Mouse (Mus musculus): Measurements from ENCODE around the gene Cpne5. TPM values are rescaled to one million over a fixed set of nuclear protein-coding genes. Genes with fewer than 3 reads are reported as not detected.
A peak's percentile ranks its signal among the peaks of the same experiment; 100 is the strongest.
"Not testable (repeated sequence)": the region's sequence is repeated elsewhere in the genome, so short reads cannot be mapped to it uniquely, and the experiment has no call there.

The Cpne5 gene
- total RNA-seq (2021), result under 1 TPM; 0.17 to 0.76 TPM
- long read RNA-seq, experiment 1, partial matches to known transcripts, result 1 of 1 reads
- long read RNA-seq, experiment 1, other reads (novel, unspliced or antisense), result 0 of 1 reads
- long read RNA-seq, experiment 2, result 0 reads

DNA sequence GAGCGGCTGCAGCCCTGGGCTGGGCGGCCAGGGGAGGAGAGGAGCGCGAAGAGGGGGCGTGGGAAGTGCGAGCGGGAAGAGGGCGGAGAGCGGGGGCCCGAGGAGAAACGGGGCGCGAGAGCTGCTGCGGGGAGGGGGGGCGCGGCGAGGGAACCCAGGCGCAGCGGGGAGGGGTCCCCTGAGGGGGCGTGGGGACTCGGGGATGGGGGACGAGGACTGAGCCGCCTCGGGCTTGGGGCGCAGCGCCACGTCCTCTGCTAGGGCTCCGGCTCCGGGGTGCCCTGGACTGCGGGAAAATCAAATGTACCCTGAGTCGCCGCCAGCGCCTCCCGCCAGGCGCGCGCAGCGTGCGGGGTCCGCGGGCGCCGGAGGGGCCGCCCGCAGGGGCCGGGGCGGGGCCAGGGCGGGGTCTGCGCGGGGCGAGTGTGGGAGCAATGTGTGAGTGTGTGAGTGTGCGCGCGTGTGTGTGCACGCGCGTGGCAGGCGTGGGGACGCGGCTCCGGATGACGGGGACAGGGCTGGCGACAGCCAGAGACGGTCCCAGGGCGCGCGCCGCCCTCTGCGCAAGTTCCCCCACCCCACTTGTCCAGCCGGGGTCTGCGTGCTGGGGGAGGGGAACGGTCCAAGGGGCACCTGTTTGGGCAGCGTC is at the start of gene Cpne5:
TSS of gene Cpne5 (minus strand) at position 396 of the 649 bp plus-strand sequence.
- DNase-seq, result no peak

DNA sequence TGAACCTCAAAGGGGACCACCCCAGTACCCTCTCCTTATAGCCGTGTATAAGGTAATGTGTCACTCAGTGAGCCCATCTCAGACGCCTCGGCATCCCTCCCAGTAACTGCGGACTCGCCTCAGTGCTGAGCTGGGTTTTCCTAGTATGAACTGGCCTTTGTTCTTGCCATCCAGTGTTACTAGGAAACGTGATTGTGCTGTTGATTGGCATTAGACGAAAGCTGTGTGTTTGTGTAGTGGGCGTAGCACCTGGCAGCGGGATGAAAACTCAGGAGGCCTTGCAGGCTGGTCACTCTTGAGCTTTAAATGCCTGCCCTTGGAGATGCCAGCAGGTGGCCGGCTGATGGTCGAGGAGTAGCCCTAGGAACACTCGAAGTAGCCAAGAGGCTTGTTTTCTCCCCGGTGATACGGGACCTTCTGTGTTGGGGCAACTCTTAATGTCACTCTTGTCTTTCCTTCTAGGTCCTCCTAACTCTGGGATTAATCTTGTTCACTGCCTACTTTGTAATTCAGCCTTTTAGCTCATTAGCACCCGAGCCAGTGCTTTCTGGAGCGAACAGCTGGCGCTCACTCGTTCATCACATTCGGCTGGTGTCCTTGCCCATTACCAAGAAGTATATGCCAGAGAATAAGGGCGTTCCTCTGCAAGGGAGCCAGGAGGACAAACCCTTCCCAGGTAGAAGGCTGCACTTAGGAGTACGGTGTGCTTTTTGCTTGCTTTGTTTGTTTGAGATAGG is 44.4 kb upstream of the Cpne5 start:
- DNase-seq, result no peak

DNA sequence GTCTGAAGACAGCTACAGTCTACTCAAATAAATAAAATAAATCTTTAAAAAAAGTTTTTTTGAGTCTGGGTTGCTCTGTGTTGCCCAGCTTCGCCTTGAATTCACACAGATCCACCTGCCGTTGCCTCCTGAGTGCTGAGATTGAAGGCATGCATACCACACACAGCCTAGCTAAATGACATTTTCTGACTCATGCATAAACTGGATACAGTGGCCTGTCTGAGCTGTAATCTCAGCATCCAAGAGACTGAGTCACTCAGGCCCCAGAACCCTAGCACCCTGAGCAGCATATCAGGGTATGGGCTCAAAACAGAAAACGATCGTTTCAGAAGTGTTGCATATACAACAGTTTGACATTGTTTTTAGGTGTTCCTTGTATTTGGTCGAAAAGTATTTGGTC is 43.6 kb upstream of the Cpne5 start:
- no peak for DNase-seq

DNA sequence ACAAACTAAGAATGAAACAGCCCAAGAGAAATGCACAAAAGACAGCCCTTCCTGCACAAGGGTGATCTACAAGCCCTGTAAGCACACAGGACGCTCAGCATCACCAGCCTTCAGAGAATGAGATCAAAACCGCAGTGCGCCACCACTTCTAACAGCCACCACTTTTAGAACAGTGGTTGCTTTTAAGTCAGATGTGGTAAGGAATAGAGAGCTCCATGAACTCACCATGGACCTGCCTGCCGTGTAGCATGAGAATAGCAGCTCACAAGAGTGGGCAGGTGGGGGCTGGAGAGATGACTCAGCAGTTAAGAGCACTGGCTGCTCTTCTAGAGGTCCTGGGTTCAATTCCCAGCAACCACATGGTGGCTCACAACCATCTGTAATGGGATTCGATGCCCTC is 42.5 kb upstream of the Cpne5 start:
- DNase-seq, result no peak

DNA sequence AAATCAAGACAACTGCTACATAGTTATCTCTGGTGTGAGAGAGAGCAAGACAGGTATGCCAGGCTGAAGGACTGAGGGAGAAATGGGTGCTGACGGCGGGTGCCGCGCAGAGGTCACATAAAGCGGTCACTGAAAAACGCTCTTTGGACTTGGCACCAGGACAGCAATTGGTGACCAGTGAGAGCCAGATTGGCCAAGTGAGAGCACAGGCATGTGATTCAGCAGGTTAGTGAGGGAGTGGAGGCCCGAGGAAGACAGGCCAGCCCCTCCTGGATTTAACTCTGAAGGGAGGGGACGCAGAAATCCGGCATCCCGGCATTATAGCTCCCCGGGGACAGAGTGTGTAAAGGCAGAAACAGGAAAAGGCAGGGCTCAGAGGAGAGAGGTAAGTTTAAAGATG is 35.9 kb upstream of the Cpne5 start:
- peak in 1 of 2 experiments; percentile 55 for DNase-seq

DNA sequence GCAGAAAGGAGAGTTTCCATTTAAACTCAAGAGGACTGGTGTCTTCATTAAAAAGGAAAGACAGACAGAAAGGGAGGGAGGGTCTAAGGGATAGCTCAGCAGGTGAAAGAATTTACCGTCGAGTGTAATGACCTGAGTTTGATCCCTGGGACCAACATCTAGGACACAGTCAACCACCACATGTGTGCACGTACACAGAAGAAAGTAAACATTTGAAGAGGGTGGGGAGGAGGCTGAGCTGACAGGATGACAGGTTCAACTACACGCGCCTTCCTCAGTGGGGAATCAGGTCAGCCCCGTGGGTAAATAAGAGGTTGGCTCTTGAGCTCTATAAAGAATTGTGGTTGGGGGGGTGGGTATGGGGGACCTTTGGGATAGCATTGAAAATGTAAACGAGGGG is 35.2 kb upstream of the Cpne5 start:
- no peak for DNase-seq

DNA sequence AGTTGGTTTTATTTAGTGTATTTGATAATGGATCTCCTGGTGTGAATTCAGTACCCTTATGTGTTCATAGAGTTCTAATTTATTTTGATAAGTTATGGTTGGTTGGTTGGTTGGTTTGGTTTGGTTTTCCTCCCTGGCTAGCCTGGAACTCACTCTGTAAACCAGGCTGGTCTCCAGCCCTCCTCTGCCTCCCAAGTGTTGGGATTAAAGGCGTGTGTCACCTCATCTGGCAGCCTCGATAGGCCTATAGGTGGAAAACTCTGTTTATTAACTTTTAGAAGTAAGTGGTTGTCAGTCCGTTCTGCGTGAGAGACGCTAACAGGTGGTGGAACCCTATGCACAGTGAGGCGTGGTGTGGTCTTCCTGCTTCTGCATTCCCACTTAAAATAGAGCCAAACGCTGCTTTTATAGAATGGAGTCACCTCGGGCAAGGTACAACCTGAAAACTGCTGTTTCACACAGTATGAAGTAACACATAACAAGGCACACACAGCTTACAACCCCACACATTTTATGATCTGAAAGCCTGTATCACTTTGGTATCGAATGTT is 32.3 kb upstream of the Cpne5 start:
- DNase-seq, result no peak

DNA sequence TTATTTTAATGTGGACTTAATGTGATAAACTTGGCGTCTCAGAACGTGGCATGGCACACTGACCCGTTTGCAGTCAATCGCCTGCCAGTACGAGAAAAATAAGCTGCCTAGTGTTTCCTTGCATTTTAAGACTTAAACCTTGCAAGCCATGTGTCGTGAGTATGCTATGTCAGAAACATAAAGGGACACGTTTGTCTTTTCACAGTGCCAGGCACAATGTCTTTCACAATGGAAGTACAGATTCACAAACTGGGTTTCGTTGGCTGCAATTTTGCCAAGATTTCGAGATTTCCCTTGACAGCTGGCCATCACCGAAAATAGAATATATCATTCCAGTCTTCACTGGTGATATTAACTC is 31.4 kb upstream of the Cpne5 start:
- no peak for DNase-seq

DNA sequence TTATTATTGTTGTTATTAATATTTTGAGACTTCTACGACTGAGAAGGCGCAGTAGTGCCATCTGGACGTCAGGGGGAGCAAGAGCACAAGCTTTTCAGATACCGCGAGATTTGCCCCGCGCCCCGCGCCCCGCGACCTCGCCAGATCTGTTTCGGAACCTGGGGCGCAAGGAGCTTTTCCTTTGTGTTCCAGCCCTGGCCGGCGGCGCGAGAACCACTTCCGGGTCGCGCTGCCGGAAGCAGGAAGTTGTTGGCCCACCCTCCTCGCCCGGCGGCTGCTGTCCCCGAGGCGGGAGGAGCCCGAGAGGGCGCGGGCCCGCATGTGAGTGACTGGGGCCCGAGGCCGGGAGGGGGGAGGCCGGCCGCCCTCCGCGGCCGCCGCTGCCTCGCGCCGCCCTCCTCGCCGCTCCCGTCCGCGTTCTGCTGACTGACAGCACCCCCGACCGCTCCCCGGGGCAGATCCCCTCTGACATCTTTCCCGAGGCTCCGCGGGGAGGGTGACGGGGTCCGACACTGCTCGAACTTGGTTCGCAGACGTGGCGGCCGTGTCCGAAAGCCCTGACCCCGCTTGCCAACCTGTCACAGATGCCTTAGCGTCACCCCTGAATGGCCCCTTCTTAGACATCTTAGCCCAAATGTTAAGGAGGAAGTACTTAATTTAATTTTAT is 30.8 kb upstream of the Cpne5 start, which contains the start of gene BC004004:
TSS of gene BC004004 (plus strand) at position 107 of the 667 bp plus-strand sequence.
- peak; percentile 97 for DNase-seq

DNA sequence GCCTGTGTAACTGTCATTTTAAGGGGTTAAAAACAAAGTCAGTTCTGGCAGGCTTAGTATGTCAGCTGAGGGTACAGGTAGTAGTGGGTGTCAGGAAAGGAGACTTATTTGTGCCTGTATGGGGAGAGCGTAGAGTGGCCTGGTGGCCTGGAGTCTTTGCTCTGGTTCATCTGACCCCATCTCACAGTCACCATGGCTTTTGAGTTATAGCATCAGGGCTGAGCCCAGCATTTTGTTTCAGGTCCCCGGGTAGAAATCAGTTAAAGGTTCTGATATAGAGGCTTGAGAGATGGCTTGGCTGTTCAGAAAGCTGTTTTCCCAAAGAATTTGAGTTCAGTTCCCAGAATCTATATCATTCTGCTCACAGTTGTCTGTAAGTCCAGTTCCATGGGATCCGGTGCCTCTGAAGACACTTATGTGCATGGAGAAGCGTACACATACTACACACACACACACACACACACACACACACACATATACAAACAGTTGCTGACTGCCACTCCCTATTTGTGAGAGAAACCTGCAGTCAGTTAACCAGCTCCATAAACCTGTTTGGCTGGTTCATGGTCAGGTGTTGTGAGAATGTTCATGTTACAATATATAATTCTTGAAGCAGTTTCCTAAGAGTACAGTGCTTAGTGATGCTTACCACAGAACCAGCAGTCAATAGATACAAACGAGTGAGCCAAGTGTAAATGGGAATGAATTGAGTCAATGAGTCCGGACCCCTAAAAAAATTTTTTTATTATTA is 30.1 kb upstream of the Cpne5 start:
- DNase-seq, result no peak

DNA sequence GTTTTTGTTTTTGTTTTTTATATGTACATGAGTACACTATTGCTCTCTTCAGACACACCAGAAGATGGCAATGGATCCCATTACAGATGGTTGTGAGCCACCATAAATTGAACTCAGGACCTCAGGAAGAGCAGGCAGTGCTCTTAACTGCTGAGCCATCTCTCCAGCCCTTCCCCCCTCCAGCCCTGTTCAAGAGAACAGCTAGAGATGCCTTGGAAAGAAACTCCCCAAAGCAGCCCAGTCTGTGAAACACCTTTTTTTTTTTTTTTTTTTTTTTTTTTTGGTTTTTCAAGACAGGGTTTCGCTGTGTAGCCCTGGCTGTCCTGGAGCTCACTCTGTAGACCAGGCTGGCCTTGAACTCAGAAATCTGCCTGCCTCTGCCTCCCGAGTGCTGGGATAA is 29.1 kb upstream of the Cpne5 start:
- DNase-seq, result not testable (repeated sequence)

DNA sequence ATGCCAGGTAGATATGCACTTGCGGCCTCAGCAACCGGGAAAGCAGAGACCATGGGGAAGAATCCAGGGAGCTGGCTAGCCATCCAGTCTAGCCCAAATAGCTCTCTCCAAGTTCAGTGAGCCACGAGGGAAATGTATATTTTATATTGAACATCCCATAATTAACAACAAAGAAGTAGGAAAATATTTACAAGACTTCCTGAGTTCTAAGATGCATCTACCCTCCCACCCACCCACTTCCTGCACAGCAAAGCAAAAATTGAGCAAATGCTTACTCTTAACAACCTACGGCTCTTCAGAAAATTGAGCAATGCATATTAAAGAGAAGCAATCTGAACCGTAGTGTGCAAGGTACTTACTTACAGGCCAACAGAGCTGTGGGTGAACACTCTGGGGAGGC is 26.8 kb upstream of the Cpne5 start:
- DNase-seq, result no peak

DNA sequence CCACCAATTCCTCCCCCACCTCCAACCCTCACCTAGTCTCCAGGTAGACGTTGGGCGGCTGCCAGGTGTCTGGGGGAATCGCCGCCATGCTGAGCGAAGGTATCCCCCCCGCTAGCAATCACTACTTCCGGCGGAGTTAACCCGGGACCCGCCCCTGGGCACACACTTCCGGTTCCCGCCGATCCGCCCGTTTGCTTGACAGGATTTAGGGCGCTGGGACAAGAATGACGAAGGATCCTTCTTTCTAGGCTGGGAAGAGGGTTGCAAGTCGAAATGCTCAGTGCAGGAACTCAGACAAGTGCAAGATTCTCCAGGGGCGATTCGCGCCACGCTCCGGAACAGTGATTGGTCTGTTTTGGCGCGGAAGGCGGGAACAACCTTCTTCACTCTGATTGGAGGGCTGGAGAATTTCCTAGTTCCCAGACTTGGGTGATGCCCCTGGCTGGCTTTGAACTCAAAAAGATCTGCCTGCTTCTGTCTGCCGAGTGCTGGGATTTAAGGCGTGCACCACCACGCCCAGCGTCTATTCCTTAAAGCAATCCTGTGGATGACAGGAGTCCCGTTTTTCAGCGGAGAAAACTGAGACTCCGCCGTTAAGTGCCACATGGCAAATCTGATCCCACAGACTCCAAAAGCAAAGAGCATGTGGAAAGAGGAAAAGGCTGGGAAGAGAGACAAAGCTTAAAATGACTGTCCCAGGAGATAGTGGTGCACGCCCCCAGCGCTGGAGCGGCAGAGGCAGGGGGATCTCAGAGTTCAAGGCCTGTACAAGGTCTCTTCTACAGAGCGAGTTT is 26.1 kb upstream of the Cpne5 start, which contains the start of gene Ppil1:
TSS of gene Ppil1 (minus strand) at position 347 of the 794 bp plus-strand sequence.
- DNase-seq, result peak; percentile 83 to 91

DNA sequence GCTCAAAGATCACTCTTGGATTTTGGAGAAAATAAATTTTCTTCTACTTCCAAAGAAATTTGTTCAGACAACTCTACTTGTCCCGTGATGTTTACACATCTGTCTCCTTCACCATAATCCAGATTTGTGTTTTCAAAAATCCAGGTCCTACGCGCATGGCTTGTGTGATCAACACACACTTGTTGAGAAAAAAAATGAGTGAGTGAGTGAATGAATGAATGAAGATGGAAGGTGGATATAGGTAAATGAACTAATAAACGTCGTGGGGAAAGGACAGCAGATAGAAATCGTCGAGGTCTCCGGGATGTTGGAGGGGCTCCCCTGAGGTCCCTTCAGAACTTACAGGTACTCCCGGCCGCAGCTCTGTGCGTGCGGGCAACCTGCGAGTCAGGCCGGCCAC is 25.4 kb upstream of the Cpne5 start:
- DNase-seq, result no peak

DNA sequence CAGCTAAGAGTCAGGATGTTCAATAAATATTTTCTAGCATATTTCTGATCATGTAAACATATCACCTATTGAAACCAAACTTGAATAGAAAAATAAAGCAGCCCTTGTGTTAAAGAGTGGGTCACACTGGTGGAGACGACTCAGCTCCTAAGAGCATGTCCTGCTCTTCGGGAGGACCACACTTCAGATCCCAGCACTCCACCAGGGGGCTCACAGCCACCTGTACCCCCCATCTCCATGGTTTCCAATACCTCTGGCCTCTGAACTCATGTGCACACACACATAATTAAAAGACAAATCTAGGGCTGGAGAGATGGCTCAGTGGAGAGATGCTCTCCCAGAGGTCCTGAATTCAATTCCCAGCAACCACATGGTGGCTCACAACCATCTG is 24.3 kb upstream of the Cpne5 start:
- no peak for DNase-seq

DNA sequence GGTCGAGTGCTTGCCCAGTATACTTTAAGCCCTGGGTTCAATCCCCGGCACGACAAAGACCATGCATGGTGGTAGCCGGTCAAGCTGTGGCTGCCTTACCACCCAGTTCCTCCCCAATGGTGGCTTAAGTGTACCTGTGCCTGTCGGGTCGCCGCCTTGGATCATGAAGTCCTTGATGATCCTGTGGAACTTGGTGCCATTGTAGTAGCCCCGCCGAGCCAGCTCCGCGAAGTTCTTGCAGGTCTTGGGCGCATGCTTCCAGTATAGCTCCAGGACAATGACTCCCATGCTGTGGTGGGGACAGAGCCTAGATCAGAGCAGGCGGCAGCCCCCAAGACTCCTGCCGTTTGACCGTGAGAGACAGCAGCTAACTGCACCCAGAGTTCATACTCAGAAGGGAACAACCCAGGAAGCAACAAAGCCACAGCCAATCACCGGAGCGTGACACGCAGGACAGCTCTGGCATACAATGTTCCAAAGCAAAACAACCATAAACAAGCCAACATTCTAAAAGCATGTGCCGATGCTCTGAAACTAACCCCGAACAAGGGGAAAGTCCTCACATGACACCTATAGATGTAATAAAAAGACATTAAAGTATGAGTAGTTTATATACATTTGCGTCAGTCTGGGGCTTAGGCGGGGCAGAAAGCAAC is 23.8 kb upstream of the Cpne5 start:
- no peak for DNase-seq

DNA sequence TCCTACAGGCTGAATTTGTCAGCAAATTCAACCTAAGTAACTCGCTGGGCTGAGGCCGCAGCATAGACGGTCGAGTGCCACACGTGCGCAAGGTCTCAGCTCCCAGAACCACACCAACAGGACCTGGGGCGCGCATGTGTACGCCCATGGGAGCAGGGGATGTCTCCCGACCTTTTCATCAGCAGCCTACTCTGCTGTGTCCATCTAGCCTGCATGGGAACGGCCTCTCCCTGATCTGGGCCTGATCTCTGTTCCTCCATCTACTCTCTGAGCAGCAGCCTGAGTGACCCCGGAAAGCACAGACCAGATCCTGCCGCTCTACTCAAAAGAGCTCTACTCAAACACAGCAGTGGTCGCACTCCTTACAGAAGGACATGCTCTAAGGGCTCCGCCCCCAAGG is 22.5 kb upstream of the Cpne5 start:
- no peak for DNase-seq

DNA sequence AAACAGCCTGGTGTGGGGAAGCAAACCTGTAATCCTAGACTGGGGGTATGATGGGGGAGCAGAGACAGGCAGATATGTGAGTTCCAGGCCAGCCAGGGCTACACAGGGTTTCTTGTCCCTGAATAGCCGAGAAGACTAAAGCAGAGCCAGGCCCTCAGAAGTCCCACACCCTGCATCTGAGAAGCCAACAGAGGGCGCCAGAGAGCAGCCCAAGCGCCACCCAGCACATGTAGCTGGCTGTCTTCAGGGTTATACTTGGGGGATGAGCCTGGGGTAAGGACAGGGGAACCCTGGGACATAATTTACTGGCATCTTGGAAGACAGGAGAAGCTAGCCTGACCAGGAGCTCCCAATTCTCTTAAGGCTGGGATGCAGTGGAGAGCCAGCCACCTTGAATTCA is 21.5 kb upstream of the Cpne5 start:
- peak; percentile 83 to 87 for DNase-seq

DNA sequence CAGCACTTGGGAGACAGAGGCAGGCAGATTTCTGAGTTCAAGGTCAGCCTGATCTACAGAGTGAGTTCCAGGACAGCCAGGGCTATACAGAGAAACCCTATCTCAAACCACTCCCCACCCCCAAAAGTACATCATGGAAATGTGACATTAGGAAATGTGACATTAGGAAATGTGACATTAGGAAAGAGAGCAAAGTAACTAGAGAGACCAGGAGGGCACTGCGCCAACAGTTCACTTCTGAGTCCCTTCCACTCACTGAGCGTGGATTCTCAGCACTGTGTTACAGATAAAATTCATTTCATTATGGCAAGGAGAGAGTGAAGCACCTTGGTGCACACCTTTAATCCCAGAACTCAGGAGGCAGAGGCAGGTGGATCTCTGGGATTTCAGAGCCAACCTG is 21.0 kb upstream of the Cpne5 start:
- peak; percentile 37 to 63 for DNase-seq

DNA sequence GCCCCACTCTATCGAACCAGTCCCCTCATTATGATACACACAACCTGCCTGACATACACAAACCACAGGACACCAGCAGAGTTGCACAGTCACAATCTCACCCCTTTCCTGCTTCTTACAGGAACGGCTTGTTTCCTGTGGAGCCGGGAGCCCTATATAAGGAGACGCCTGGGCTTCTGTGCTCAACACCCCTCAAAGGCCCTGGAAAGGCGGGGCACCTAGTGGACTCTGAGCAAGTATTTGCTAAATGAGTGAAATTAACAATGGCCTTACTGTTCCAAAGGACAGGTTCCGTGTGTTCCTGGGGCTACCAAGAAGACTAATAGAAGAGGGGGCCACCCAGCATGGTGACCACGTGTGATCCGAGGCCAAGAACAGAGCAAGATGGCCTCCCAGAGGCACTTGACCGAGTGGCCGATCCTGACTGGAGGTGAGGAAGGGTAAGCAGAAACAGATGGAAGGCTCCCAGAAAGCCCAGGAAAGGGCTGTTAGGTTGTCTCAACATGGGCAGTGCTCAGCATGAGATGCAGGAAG is 20.1 kb upstream of the Cpne5 start:
- no peak for DNase-seq

Data from adrenal gland, postnatal 36 days (tissue).